In genomic region chr7:69062506-69062905, GRCm38 (mm10) we compare ENCODE assay signal across 19 mouse cellular contexts.
DNase-seq lines count a peak whose midpoint lies in the region; ATAC-seq and TF ChIP-seq lines count a peak whose summit lies in the region.
"Had no signal": no experiment of that assay in that cellular context is flagged by ENCODE, and none has a peak within 500 bp of the region (broad histone marks: within the 10 kb centered on the region; RNA-seq: fewer than 3 reads in every experiment).

No protein-coding gene starts in this region.

- peak; percentile 34; the same call in 1 of the 2 replicates for ATAC-seq in frontal cortex, adult (ENCODE audit: low TSS enrichment)
- ATAC-seq in neural tube, embryonic 11.5 days (ENCODE audit: insufficient read depth, low FRiP score, low TSS enrichment): no peak; the same call in 1 of the 2 replicates
- peak; percentile 27; the same call in 1 of the 2 replicates for ATAC-seq in hindbrain, embryonic 15.5 days (ENCODE audit: low FRiP score, low read depth)
- no peak for ATAC-seq in erythroblast, adult 5-6 weeks (replicated peaks; ENCODE audit: low FRiP score, poor library complexity, severe bottlenecking)

- H3K27ac ChIP-seq in neural tube, embryonic 11.5 days (ENCODE audit: low read depth, low read length): 0 out of 2 replicates have a peak overlapping the region, but pooled peaks have one; percentile 8
- H3K27ac ChIP-seq in hindbrain, embryonic 15.5 days (replicated peaks): no peak overlapping the region
- peak overlapping the region; percentile 35; the same call in 1 of the 2 replicates for H3K27ac ChIP-seq in olfactory bulb, adult 2 months (ENCODE audit: insufficient read depth, low read depth, low read length)
- H3K27ac ChIP-seq: gastrocnemius, adult 2 months; macrophage had no signal

- no peak for TF ChIP-seq POLR2A in olfactory bulb, adult 2 months (IDR thresholded peaks at IDR 0.05; ENCODE audit: insufficient read depth, low read depth, low read length)

- no peak overlapping the region for H3K4me2 ChIP-seq in neural tube, embryonic 11.5 days (ENCODE audit: low read depth)
- H3K4me2 ChIP-seq in hindbrain, embryonic 15.5 days: no peak overlapping the region; the same call in 1 of the 2 replicates

- WGBS in neural tube, embryonic 11.5 days: 90% methylated on average over 7 of the region's 7 CpGs
- 66% methylated on average over 7 of the region's 7 CpGs for WGBS in hindbrain, embryonic 15.5 days
- 24% methylated on average over 7 of the region's 7 CpGs for WGBS in olfactory bulb, adult 2 months

- no peak overlapping the region for H3K9ac ChIP-seq in neural tube, embryonic 11.5 days (ENCODE audit: low read length)
- no peak overlapping the region for H3K9ac ChIP-seq in hindbrain, embryonic 15.5 days

- H3K9me3 ChIP-seq in neural tube, embryonic 11.5 days (ENCODE audit: control insufficient read depth, low read length): no peaks in the 10 kb centered on the region
- H3K9me3 ChIP-seq in hindbrain, embryonic 15.5 days: no peaks in the 10 kb centered on the region

- DNase-seq in frontal cortex, postnatal 14 days (ENCODE audit: low spot score in 2 of 2): no peak
- peak; percentile 12 for DNase-seq in neural tube, embryonic 11.5 days (ENCODE audit: low spot score)
- DNase-seq in neural tube, embryonic 10.5 days (ENCODE audit: extremely low spot score, low spot score): no peak
- no peak for DNase-seq in liver
- DNase-seq: adrenal gland, postnatal 14 days; cerebellum, postnatal 14 days; gastrocnemius, adult 2 months; heart, adult 18-20 months; kidney, adult 18-20 months; kidney, postnatal 25 days; lung, adult 2 months; thymus, adult 2 months had no signal

- TF ChIP-seq CTCF in olfactory bulb, adult 2 months (IDR thresholded peaks at IDR 0.05; ENCODE audit: insufficient read depth, low read depth, low read length): no peak

- no peaks in the 10 kb centered on the region for H3K4me1 ChIP-seq in neural tube, embryonic 11.5 days (ENCODE audit: control insufficient read depth, insufficient read depth, low read length)
- peaks cover 14% of the 10 kb centered on the region for H3K4me1 ChIP-seq in hindbrain, embryonic 15.5 days (replicated peaks)
- H3K4me1 ChIP-seq in olfactory bulb, adult 2 months (ENCODE audit: control insufficient read depth, insufficient read depth, low read length): peaks cover 12% of the 10 kb centered on the region

- no peak overlapping the region for H3K4me3 ChIP-seq in neural tube, embryonic 11.5 days (ENCODE audit: low read depth, low read length)
- no peak overlapping the region for H3K4me3 ChIP-seq in hindbrain, embryonic 15.5 days
- no peak overlapping the region for H3K4me3 ChIP-seq in olfactory bulb, adult 2 months (ENCODE audit: insufficient read depth, low read depth, low read length)
- H3K4me3 ChIP-seq: erythroblast, embryonic 14.5 days; gastrocnemius, adult 2 months had no signal

- H3K36me3 ChIP-seq in neural tube, embryonic 11.5 days (ENCODE audit: control insufficient read depth, insufficient read depth, low read length): no peaks in the 10 kb centered on the region
- no peaks in the 10 kb centered on the region for H3K36me3 ChIP-seq in hindbrain, embryonic 15.5 days

- H3K27me3 ChIP-seq in neural tube, embryonic 11.5 days (ENCODE audit: control insufficient read depth, insufficient read depth, low read length): no peaks in the 10 kb centered on the region
- H3K27me3 ChIP-seq in hindbrain, embryonic 15.5 days: no peaks in the 10 kb centered on the region
- H3K27me3 ChIP-seq: CH12.LX had no signal

Comparison
In these comparisons a context has a peak if more than half of its experiments do, and no peak if none do; other contexts are left out.
1. ATAC-seq: peak in frontal cortex, adult (single experiment) and hindbrain, embryonic 15.5 days (single experiment); none in neural tube, embryonic 11.5 days (single experiment) and erythroblast, adult 5-6 weeks (single experiment).